In the genomic region with DNA sequence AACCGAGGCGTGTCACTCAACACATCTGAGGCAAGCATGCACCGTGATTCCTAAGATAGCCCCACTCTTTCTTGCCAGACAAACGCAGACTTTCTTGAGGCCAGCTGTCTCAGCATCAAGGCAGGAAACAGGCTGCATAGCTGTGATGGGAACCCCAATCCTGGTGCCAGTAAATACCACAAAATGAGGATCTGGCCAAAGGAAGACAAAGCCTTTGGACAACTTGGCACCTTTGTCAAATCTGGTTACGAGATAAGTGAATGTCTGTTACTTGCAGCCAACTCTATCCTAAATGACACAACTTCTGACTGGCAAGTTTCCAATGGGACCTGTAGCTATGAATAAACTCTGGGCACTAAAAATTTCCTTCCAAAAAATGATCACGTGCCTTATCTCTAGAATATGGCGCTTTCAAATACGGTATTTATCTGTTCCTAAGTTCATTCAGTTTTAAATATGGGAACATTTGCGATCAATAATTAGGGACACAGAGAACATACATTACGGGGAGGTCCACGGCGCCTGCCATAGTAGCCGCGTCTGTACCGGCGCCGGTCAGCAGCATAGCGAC, we compare ENCODE assay signal across 20 mouse cellular contexts.
"Had no signal": no experiment of that assay in that cellular context is flagged by ENCODE, and none has a peak within 500 bp of the region (broad histone marks: within the 10 kb centered on the region; RNA-seq: fewer than 3 reads in every experiment).

No protein-coding gene starts in this region.

- H3K27ac ChIP-seq: left cerebral cortex, adult 2 months; liver, embryonic 15.5 days; lung, embryonic 15.5 days; midbrain, embryonic 12.5 days; midbrain, embryonic 15.5 days; neural tube, embryonic 12.5 days; neural tube, embryonic 15.5 days; stomach, embryonic 15.5 days had no signal

- H3K9me3 ChIP-seq: liver, embryonic 15.5 days; lung, embryonic 15.5 days; midbrain, embryonic 12.5 days; midbrain, embryonic 15.5 days; neural tube, embryonic 12.5 days; neural tube, embryonic 15.5 days; stomach, embryonic 15.5 days had no signal

- H3K27me3 ChIP-seq: liver, embryonic 15.5 days; lung, embryonic 15.5 days; midbrain, embryonic 12.5 days; midbrain, embryonic 15.5 days; neural tube, embryonic 12.5 days; neural tube, embryonic 15.5 days; stomach, embryonic 15.5 days had no signal

- H3K4me2 ChIP-seq: liver, embryonic 11.5 days; liver, embryonic 15.5 days; lung, embryonic 15.5 days; midbrain, embryonic 12.5 days; midbrain, embryonic 15.5 days; neural tube, embryonic 12.5 days; neural tube, embryonic 15.5 days; stomach, embryonic 15.5 days had no signal

- H3K4me3 ChIP-seq: left cerebral cortex, adult 2 months; liver, embryonic 15.5 days; lung, embryonic 15.5 days; midbrain, embryonic 12.5 days; midbrain, embryonic 15.5 days; neural tube, embryonic 12.5 days; neural tube, embryonic 15.5 days; stomach, embryonic 15.5 days had no signal

- ATAC-seq: midbrain, embryonic 15.5 days had no signal

- DNase-seq: kidney, postnatal 10 days; kidney, postnatal 36 days; layer of hippocampus, postnatal 36 days; lung, adult 18-20 months; lung, postnatal 10 days; lung, postnatal 36 days; right cerebral cortex, adult 18-20 months; right cerebral cortex, postnatal 14 days; right cerebral cortex, postnatal 4 days; thymus, adult 18-20 months; thymus, postnatal 36 days had no signal

- H3K9ac ChIP-seq: liver, embryonic 15.5 days; lung, embryonic 15.5 days; midbrain, embryonic 12.5 days; midbrain, embryonic 15.5 days; neural tube, embryonic 12.5 days; neural tube, embryonic 15.5 days; stomach, embryonic 15.5 days had no signal
